Mouse (Mus musculus) kidney, postnatal 14 days (tissue): ENCODE data around the gene Nell2.
A peak's percentile ranks its signal among the peaks of the same experiment; 100 is the strongest.
"Not testable (repeated sequence)": the region's sequence is repeated elsewhere in the genome, so short reads cannot be mapped to it uniquely, and the experiment has no call there.

ENCODE experiments used
- DNase-seq: peaks from one replicate; pipeline ENCODE4 v3.0.0; 2022; ENCODE audit warnings: mixed read lengths

The Nell2 gene

DNA sequence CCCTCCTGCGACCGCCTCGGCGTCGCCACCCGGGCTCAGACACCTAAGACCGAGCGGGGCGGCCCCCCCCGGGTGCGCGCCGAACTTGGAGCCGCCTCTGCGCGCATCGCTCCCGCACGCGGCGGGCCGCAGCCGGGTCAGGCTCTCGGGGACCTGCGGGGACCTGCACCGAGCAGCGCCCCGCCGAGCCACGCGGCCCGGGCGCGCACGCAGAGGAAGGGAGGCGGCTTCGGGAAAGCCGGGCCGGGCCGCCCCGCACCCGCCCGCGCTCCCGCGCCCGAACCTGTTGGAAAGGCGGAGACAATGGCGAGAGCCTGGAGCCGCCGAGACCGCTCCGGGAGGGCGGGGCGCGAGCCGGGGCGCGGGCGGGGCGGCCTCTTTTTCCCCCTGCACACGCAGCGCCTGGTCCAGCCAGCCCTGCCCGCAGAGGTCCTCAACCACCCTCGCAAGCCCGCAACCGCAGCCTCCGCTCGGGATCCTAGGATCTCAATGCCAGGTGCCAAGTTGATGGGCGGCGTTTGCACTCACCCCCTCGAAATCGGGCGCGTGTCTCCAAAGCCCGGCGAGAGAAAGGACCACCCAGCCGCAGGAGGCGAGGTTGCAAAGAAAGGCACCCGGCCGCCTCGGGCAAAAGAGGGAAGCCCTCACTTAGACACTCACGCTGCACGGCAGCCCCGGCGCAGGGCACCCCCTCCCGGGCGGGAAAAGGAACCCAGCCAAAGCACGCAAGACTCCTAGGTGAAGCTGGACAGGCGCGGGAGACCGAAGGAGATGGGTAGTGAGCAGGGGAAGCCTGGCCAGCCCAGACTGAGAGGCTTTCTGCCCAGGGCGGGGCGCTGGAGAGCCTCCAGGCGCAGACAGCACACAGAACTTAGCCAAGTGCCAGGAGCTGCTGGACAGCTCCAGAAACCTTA lies at the start of gene Nell2:
Nell2 (minus strand) TSS at position 612 of the 914 bp plus-strand sequence.
- peak; percentile 27 for DNase-seq

- peak; percentile 51 for DNase-seq
Measured at GRCm38 (mm10) chr15:95574661-95575060, 46.3 kb upstream of the Nell2 start.

- DNase-seq: no peak
Measured at GRCm38 (mm10) chr15:95569606-95570005, 41.2 kb upstream of the Nell2 start.

DNA sequence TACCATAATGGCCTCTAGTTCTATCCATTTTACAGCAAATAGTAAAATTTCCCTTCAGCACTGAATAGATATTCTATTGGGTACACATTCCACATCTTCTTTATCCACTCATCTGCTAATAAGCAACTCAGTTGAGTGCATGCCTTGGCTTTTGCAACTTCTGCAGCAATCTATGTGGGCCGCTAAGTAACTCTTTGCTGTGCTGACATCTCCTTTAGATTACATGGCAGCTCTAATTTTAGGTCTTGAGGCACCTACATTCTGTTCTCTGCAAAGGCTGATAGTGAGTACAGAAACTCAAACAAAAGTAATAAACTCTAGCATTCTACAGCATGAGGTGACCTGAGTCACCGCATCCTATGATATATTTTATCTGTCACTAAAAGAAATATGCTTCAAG lies 36.8 kb upstream of the Nell2 start:
- DNase-seq: no peak

DNA sequence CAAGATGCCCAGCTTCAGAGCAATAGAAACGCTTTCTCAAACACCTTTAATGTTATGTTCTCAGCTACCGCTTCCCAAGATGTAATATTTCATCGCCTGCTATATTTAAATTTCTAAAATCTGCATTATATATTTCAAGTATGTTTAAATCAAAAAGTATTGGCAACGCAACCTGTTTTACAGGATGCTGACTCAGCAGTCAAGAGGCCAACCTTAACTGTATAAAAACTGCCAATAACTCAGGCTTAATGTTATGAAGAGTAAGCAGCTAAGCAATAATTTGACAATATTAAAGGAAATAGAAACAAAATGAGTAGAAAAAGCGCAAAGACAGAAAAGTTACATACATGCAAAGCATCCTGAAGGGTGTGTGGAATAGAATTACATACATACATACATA lies 32.9 kb upstream of the Nell2 start:
- no peak for DNase-seq

GRCm38 (mm10) chr15:95550011-95550410 lies 21.7 kb upstream of the Nell2 start:
- no peak for DNase-seq

DNA sequence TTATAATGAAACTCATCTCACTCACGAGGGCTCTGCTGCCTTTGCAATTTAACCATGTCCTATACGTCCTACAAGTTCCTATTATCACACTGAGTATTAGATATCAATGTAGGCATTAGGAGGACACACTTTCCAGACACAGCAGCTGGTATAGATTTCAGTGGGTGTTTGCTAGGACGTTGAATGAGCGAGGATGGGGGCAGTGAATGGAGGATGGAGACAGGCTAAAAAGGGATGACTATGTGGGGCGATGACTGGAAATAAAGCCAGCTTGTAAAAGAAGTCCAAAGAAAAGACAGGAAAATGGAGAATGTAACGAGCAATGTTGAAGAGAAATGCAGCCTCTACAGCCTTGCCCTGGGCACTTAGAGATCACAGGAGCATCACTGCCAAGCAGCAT lies 14.3 kb upstream of the Nell2 start:
- no peak for DNase-seq

- no peak for DNase-seq
Measured at GRCm38 (mm10) chr15:95536724-95537123, 8.4 kb upstream of the Nell2 start.

GRCm38 (mm10) chr15:95536230-95536629 lies 7.9 kb upstream of the Nell2 start:
- DNase-seq: no peak

DNA sequence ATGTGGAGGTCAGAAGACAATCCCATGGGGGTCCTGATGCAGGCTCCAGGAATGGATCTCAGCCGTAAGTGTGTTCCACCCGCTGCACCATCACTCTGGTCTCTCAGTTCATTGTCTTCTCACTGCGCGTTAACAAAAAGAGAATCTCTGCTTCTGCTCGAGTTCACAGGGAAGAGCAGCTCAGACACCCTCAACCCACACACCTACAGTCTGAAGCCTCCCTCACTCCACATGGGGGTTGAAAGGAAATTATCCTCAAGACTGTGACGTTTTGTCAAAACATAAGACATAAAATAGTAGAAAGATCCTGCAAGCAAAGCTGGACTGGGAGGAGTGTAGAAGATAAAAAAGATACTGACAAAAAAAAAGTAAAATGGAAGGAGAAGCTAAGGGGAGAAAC lies 6.3 kb upstream of the Nell2 start:
- no peak for DNase-seq

- DNase-seq: no peak
Measured at GRCm38 (mm10) chr15:95527461-95527947, 855 bp downstream of the Nell2 start.

- DNase-seq: no peak
Measured at GRCm38 (mm10) chr15:95526626-95527411, 1.5 kb downstream of the Nell2 start.

DNA sequence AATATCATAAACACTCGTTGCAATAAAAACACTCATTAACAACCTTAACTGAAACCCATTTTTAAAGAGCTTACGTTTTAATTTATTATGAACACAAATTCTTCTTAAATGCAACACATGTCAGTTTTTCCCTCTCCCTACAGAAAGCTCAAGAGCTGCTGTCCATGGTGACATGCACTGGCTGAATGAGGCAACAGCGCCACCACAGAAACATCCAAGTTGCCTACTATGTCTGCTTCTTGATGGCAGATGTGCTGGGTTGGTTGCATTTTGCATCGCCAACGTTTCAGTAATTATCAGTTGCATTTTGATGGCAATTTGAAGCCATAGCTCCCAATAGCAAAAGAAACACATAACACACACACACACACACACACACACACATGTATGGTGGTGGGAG lies 2.4 kb downstream of the Nell2 start:
- no peak for DNase-seq

DNA sequence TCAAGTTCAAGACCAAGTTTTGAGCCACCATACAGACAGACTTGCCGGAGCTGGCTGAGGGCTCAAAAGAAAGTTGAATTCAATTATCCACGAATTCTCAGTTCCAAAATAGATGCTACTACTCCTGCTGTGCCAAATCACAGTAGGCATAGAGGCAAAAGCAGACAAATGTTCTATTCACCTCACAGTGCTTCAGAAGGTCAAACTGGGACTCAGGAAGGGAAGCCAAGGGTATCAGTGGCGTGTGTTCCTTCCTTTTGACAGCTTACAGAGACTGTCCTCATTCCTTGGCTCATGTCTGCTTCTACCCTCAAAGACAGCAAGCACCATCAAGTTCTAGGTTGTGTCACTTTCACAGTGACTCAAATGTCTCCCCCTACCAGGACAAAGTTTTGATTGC lies 10.2 kb downstream of the Nell2 start:
- DNase-seq: no peak

DNA sequence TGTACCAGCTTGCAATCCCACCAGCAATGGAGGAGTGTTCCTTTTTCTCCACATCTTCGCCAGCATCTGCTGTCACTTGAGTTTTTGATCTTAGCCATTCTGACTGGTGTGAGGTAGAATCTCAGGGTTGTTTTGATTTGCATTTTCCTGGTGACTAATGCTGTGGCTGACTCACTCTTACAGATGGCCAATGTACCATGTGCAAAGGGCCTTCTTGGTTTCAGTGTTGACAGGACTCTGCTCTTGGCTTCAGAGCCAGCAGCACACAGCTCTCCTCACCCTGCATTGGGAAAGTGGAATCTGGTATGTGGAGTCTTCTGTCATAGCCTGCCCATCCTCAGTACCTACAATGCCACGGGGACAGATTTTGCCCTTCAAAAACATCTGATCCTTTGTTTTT lies 15.1 kb downstream of the Nell2 start:
- DNase-seq: not testable (repeated sequence)

DNA sequence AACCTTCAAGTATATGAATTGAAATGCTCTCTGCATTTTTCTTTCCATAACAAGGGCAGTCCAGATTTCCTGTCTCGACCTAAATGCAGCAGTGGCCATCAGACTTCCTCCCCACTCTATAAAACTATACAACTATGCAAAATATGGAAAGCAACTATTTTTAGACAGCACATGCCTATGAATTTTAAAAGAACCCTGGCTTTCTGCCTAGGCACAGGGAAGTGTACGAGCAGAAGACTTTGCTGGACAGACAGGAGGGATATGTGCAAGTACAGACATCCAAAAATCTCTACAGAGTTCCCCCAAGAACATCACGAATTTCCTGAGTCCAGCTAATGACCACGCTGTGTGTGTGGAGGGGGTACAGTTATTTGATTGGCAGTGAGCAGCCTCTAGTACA lies 32.7 kb downstream of the Nell2 start:
- DNase-seq: no peak

DNA sequence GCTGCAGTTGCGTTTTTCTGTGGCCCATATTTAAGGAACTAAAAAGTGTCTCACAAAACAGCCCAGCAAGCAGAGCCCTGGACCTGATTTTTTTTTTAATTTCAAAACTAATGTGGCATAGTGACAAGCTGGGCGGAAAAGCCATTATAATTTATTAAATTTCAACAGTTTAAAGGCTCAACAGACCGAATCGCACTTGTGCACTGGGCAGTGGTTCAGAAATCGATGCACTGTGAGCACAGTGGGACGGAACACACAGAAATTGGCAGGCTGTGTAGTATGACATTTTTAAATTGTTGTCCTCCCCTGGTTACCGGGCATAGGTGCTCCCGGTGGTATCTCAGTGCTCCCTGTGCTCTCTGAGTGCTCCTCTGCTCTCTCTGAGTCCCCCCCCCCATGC lies 33.2 kb downstream of the Nell2 start:
- no peak for DNase-seq

DNA sequence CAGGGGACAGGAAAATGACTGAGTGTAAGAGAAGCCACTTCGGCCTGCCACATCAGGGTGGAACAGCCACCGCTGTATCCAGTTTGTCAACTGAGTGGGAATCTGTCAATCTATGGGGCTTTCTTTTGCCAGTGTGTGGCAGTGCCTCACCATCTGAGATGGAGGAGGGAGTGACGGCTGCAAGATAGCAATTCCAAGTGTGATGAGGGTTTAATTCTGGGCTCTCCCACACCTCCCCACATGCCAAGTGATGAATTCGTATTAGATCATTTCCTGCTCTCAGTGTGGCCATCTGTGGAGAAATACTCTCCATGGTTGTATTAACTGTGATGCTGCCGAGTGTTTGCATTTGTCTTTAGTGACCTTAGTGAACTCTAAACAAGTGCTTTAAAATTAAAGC lies 36.2 kb downstream of the Nell2 start:
- no peak for DNase-seq

- DNase-seq: no peak
Measured at GRCm38 (mm10) chr15:95489174-95489573, 39.2 kb downstream of the Nell2 start.

GRCm38 (mm10) chr15:95487961-95488360 lies 40.4 kb downstream of the Nell2 start:
- DNase-seq: no peak

GRCm38 (mm10) chr15:95482002-95482401 lies 46.4 kb downstream of the Nell2 start:
- DNase-seq: no peak

DNA sequence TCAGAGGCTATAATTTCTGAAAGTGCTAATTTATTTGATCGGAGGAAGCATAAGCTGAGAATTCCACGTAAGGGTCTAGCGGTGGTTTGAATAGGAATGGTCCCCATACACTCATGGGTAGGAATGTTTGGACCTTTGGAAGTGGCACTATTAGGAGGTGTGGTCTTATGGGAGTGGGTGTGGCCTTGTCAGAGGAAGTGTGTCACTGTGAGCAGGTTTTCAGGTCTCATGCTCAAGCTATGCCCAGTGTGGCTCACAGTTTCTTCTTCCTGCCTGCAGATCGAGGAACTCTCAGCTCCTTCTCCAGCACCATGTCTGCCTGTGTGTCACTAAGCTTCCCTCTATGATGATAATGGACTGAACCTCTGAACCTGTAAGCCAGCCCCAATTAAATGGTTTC lies 46.8 kb downstream of the Nell2 start:
- DNase-seq: no peak

DNA sequence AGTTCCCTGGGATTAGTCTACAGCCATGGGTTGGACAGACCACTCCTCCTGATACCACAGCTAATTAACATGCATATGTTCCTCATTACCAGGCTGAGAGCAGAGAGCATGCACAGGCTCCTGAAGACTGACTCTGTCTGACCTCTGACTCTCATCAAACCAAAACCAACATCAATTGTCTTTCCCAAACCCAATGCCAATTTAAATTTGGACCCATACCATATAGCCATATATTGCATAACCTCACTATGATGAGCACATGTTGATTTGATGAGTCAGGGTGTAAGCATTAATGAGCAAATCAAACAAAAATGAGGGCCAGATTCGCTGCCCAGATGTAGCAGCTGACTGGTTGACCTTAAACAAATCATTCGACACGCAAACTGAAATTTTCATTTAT lies 51.9 kb downstream of the Nell2 start:
- no peak for DNase-seq

GRCm38 (mm10) chr15:95473976-95474375 lies 54.4 kb downstream of the Nell2 start:
- no peak for DNase-seq
